Mouse (Mus musculus): ENCODE measurements around the gene Rnf24.

DNA sequence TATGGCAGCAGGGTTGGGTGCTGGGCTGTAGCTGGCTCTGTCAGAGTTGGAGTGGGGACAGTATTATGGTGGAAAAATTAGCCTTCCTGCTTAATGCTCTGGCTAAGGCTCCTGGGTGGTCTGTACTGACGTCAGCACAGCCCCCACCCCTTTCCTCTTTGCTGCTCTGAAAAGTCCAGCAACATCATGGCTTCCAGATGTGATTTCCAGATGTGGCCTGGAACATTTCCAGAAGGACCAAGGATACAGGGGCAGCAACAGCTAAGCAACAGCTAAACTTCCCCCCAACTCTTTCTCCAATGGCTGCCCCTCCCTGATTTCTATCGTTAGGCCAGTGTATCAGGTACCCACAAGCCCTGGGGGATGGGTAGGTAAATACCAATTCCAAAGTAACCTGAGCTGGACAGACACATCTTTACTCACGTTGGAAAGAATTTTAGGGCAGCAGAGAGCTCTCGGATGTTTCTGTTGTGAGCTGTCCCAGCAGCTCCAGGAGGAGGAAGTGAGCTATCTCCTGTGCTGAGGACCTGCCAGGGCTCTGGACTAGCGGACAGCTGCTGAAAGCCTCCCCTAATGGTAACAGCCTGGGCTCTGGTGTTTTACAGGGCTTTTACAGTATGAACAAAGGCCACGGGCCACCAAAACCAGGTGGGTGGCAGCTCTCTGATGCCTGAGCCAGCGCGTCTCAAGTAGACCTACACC is 49.3 kb upstream of the Rnf24 start:
- TF ChIP-seq CTCF (IDR thresholded peaks at IDR 0.05; ENCODE audit: borderline replicate concordance, insufficient read depth, low read depth, low read length) (no peak), POLR2A (IDR thresholded peaks at IDR 0.05; ENCODE audit: borderline replicate concordance, insufficient read depth, low read length) (no peak)
